Mouse (Mus musculus): Measurements from ENCODE around the gene Emsy. TPM values are rescaled to one million over a fixed set of nuclear protein-coding genes. Genes with fewer than 3 reads are reported as not detected.

Emsy gene
- total and polyA plus RNA-seq, 2 experiments from 2014 or later = 8.8 to 20.1 TPM

GRCm38 (mm10) chr7:98572223-98572868 is 84.2 kb downstream of the Emsy start:
- Histone ChIP-seq H3K4me1 (ENCODE audit: control insufficient read depth, insufficient read depth) (peaks cover 28% of the 10 kb centered on the region), H3K27ac (ENCODE audit: low read depth) (peak overlapping the region; percentile 67), H3K4me2 (ENCODE audit: low read depth, low read length) (no peak overlapping the region), H3K27me3 (ENCODE audit: control insufficient read depth, insufficient read depth, low read length) (no peaks in the 10 kb centered on the region), H3K4me3 (ENCODE audit: low read depth, low read length) (no peak overlapping the region), H3K36me3 (replicated peaks; ENCODE audit: control insufficient read depth, insufficient read depth, low read length) (no peaks in the 10 kb centered on the region), H3K9ac (replicated peaks; ENCODE audit: low read depth, low read length) (no peak overlapping the region), H3K9me3 (replicated peaks; ENCODE audit: control insufficient read depth, low read length) (no peaks in the 10 kb centered on the region)
- TF ChIP-seq CTCF (IDR thresholded peaks at IDR 0.05; ENCODE audit: low read depth) = no peak
- TF ChIP-seq EP300 (IDR thresholded peaks at IDR 0.05; ENCODE audit: low read depth) = no peak
- WGBS = 18% methylated on average over 10 of the region's 10 CpGs
- DNase-seq (ENCODE audit: low spot score) = peak; percentile 64
- ATAC-seq (ENCODE audit: insufficient read depth, low read depth) = peak; percentile 77

GRCm38 (mm10) chr7:98570824-98571505 is 85.6 kb downstream of the Emsy start:
- Histone ChIP-seq H3K4me1 (ENCODE audit: control insufficient read depth, insufficient read depth) (peaks cover 28% of the 10 kb centered on the region), H3K4me2 (ENCODE audit: low read depth, low read length) (no peak overlapping the region), H3K36me3 (replicated peaks; ENCODE audit: control insufficient read depth, insufficient read depth, low read length) (no peaks in the 10 kb centered on the region), H3K9ac (replicated peaks; ENCODE audit: low read depth, low read length) (no peak overlapping the region), H3K27me3 (ENCODE audit: control insufficient read depth, insufficient read depth, low read length) (no peaks in the 10 kb centered on the region), H3K27ac (ENCODE audit: low read depth) (no peak overlapping the region), H3K4me3 (ENCODE audit: low read depth, low read length) (no peak overlapping the region), H3K9me3 (replicated peaks; ENCODE audit: control insufficient read depth, low read length) (no peaks in the 10 kb centered on the region)
- no peak for ATAC-seq (ENCODE audit: insufficient read depth, low read depth)
- 53% methylated on average over 8 of the region's 8 CpGs for WGBS
- no peak for TF ChIP-seq EP300 (IDR thresholded peaks at IDR 0.05; ENCODE audit: low read depth)
- no peak for TF ChIP-seq CTCF (IDR thresholded peaks at IDR 0.05; ENCODE audit: low read depth)
- no peak for DNase-seq (ENCODE audit: low spot score)

- Histone ChIP-seq H3K27ac (ENCODE audit: low read depth) (no peak overlapping the region), H3K9ac (replicated peaks; ENCODE audit: low read depth, low read length) (no peak overlapping the region), H3K4me2 (ENCODE audit: low read depth, low read length) (no peak overlapping the region), H3K9me3 (replicated peaks; ENCODE audit: control insufficient read depth, low read length) (no peaks in the 10 kb centered on the region), H3K27me3 (ENCODE audit: control insufficient read depth, insufficient read depth, low read length) (no peaks in the 10 kb centered on the region), H3K36me3 (replicated peaks; ENCODE audit: control insufficient read depth, insufficient read depth, low read length) (no peaks in the 10 kb centered on the region), H3K4me3 (ENCODE audit: low read depth, low read length) (no peak overlapping the region), H3K4me1 (ENCODE audit: control insufficient read depth, insufficient read depth) (peaks cover 3% of the 10 kb centered on the region; the same call in 1 of the 2 replicates)
- WGBS = 44% methylated on average over 5 of the region's 5 CpGs
- TF ChIP-seq EP300 (IDR thresholded peaks at IDR 0.05; ENCODE audit: low read depth) (no peak), CTCF (IDR thresholded peaks at IDR 0.05; ENCODE audit: low read depth) (no peak)
- DNase-seq (ENCODE audit: low spot score) = no peak
- no peak for ATAC-seq (ENCODE audit: insufficient read depth, low read depth)
These were observed 89.5 kb downstream of the Emsy start for GRCm38 (mm10) chr7:98567056-98567455.

- Histone ChIP-seq H3K4me1 (ENCODE audit: control insufficient read depth, insufficient read depth) (no peaks in the 10 kb centered on the region), H3K36me3 (replicated peaks; ENCODE audit: control insufficient read depth, insufficient read depth, low read length) (no peaks in the 10 kb centered on the region), H3K9ac (replicated peaks; ENCODE audit: low read depth, low read length) (no peak overlapping the region), H3K4me2 (ENCODE audit: low read depth, low read length) (no peak overlapping the region), H3K9me3 (replicated peaks; ENCODE audit: control insufficient read depth, low read length) (no peaks in the 10 kb centered on the region), H3K27ac (ENCODE audit: low read depth) (peak overlapping the region; percentile 68), H3K27me3 (ENCODE audit: control insufficient read depth, insufficient read depth, low read length) (no peaks in the 10 kb centered on the region), H3K4me3 (ENCODE audit: low read depth, low read length) (no peak overlapping the region)
- ATAC-seq (ENCODE audit: insufficient read depth, low read depth) (peak; percentile 51; the same call in 1 of the 2 replicates), DNase-seq (ENCODE audit: low spot score) (peak; percentile 70)
- TF ChIP-seq EP300 (IDR thresholded peaks at IDR 0.05; ENCODE audit: low read depth) (peak; percentile 63; the same call in 1 of the 2 replicates), CTCF (IDR thresholded peaks at IDR 0.05; ENCODE audit: low read depth) (no peak)
- WGBS = 50% methylated on average over 9 of the region's 9 CpGs
These were observed 91.8 kb downstream of the Emsy start for GRCm38 (mm10) chr7:98564607-98565364.

GRCm38 (mm10) chr7:98563991-98564390 is 92.6 kb downstream of the Emsy start:
- Histone ChIP-seq H3K9me3 (replicated peaks; ENCODE audit: control insufficient read depth, low read length) (no peaks in the 10 kb centered on the region), H3K4me2 (ENCODE audit: low read depth, low read length) (no peak overlapping the region), H3K36me3 (replicated peaks; ENCODE audit: control insufficient read depth, insufficient read depth, low read length) (no peaks in the 10 kb centered on the region), H3K9ac (replicated peaks; ENCODE audit: low read depth, low read length) (no peak overlapping the region), H3K27ac (ENCODE audit: low read depth) (peak overlapping the region; percentile 68), H3K4me3 (ENCODE audit: low read depth, low read length) (no peak overlapping the region), H3K4me1 (ENCODE audit: control insufficient read depth, insufficient read depth) (no peaks in the 10 kb centered on the region), H3K27me3 (ENCODE audit: control insufficient read depth, insufficient read depth, low read length) (no peaks in the 10 kb centered on the region)
- no peak for TF ChIP-seq CTCF (IDR thresholded peaks at IDR 0.05; ENCODE audit: low read depth)
- no peak for TF ChIP-seq EP300 (IDR thresholded peaks at IDR 0.05; ENCODE audit: low read depth)
- ATAC-seq (ENCODE audit: insufficient read depth, low read depth) (no peak), DNase-seq (ENCODE audit: low spot score) (no peak)
- 86% methylated on average over 6 of the region's 6 CpGs for WGBS

Measured in heart, postnatal 0 days (tissue).